Mouse (Mus musculus) thymus, postnatal 14 days (tissue): ENCODE measurements around the gene Rufy2.

ENCODE experiments used
- DNase-seq: peaks from one replicate; pipeline ENCODE4 v3.0.0; 2021

Rufy2 gene

GRCm38 (mm10) chr10:63021702-63022101 is 41.7 kb downstream of the Rufy2 start:
- no peak for DNase-seq

DNA sequence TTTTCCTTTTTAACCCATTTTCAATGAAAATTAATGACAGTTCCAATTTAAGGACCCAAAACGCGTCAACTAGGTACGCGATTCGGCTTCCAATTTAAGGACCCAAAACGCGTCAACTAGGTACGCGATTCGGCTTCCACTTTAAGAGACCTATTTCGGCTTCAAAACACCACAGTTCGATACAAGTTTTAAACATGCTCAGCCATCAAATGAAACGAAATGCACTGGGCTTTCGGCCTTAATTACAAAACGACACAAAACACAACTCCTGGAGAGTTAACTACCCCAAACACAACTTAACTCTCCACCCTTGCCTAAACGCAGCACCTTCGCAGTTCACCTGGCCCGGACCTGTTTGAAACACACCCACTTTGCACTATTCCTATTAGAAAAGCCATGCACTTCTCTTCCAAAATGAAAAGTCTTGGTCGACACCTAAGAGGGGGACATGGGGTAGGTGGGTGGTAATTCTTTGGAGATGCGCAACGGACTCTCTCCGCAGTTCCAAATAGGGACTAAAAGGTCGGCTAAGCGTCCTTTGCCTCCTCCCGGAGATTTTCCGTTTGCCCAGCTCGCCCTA is 42.6 kb downstream of the Rufy2 start:
- no peak for DNase-seq

DNA sequence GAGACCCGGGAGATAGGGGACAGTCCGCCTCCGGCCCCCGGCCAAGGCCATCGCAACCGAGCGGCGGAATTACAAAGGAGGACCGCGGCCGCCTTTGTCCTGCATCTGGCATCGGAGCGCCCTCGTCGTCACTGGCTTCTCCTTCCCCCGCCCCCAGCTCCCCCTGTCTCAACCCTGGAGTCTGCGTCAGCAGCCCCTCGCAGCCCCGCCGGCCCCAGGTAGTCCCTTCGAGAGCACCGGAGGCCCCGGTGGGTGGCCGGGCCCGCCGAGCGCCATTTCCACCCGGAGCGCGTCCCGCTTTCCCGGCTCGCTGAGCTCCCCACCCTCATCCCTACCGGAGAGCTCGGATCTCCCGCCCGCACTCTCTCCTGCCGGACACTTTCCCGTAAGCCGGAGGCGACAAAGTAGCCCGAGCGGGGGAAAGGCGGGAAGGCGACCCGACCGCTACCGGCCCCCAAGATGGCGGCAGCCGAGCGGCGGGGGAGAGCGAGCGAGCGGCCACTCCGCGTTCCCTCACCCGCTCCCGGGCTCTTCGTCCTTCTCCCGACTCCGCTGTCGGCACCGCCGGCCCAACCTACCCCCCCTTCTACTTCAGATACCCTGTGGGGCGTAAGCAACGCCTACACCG is 43.2 kb downstream of the Rufy2 start:
- peak; percentile 80 for DNase-seq

- peak; percentile 99 for DNase-seq
Measured at GRCm38 (mm10) chr10:63023749-63024579, 43.9 kb downstream of the Rufy2 start, which contains the start of the genes Hnrnph3 and Pbld2. Gene Hnrnph3, minus strand, starts transcription at chr10:63024217. Gene Pbld2, plus strand, starts transcription at chr10:63024315.

GRCm38 (mm10) chr10:63024580-63024910 is 44.5 kb downstream of the Rufy2 start:
- peak; percentile 43 for DNase-seq

GRCm38 (mm10) chr10:63025016-63025415 is 45.0 kb downstream of the Rufy2 start:
- no peak for DNase-seq

DNA sequence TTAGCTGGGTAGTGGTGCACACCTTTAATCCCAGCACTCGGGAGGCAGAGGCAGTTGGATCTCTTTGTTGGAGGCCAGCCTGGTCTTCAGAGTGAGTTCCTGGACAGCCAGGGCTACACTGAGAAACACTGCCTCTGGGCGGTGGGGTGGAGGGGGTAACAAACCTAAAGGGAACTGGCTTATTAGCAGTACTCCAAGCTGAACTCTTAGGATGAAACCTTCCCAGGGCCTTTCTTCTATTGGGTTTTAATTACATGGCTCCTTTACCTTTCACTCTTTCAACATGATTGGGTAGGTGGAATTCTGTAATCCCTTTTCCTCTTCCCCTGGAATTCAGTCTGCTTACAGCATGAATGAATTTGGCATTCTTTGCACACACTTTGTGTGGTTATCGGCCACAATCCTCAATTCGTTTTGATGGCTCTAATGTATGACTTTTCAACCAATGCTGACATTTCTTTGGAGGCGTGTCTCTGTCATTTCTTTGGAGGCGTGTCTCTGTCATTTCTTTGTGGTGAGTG is 45.5 kb downstream of the Rufy2 start:
- DNase-seq = no peak

- DNase-seq = no peak
Measured at GRCm38 (mm10) chr10:63026156-63026794, 46.3 kb downstream of the Rufy2 start.

- DNase-seq = no peak
Measured at GRCm38 (mm10) chr10:63026795-63027160, 46.8 kb downstream of the Rufy2 start.

DNA sequence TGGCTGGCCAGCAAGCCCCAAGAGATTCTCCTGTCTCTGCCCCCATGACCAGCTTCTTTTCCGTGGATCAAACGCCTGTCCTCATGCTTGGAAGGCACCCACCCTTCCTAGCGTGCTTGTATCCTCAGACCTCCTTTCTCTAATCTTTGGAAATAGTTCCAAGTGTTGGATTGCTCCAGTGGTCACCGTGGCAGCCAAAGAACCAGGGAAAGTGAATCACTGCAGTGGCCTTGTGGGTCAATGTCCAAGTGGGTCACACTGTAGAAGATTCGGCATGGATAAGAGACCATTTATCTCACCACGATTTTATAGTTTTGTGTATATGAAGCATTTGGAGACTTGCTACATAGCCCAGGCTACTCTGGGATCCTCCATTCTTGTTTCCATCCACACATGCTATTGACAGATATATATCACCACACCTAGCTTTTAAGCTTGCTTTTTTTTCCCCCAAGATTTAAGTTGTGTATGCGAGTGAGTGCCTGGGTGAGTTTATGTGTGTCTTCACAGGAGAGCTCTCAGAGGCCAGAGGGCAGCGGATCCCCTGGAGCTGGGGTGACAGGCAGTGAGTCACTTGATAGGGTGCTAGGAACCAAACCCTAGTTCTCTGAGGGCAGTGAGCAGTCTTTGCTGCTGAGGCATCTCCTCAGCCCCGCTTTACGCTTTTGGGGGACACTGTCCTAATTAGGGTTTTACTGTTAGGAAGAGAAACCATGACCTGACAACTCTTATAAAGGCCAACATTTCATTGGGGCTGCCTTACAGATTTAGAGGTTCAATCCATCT is 47.5 kb downstream of the Rufy2 start:
- DNase-seq = no peak

DNA sequence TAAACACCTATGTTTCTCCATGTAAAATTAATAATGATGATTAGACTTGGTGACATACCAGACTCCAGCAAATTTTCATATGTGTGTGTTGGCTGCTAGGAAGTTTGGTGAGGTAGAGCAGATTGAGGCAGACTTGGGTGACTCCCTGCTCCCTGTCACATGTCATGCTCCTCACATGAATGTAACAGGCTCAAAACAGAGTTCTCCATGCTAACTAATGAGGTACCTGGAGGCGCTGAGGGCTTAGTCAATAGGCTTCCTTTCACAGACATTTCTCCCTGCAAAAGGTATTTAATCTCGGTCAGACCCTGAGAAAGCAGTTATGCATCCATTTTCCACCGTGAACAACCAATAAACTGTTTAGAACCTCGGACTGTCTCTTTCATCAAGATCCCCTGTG is 48.4 kb downstream of the Rufy2 start:
- DNase-seq = no peak

GRCm38 (mm10) chr10:63032267-63032666 is 52.2 kb downstream of the Rufy2 start:
- DNase-seq = no peak

GRCm38 (mm10) chr10:63032956-63033355 is 52.9 kb downstream of the Rufy2 start:
- DNase-seq = no peak

- no peak for DNase-seq
Measured at GRCm38 (mm10) chr10:63038571-63039320, 58.7 kb downstream of the Rufy2 start.

DNA sequence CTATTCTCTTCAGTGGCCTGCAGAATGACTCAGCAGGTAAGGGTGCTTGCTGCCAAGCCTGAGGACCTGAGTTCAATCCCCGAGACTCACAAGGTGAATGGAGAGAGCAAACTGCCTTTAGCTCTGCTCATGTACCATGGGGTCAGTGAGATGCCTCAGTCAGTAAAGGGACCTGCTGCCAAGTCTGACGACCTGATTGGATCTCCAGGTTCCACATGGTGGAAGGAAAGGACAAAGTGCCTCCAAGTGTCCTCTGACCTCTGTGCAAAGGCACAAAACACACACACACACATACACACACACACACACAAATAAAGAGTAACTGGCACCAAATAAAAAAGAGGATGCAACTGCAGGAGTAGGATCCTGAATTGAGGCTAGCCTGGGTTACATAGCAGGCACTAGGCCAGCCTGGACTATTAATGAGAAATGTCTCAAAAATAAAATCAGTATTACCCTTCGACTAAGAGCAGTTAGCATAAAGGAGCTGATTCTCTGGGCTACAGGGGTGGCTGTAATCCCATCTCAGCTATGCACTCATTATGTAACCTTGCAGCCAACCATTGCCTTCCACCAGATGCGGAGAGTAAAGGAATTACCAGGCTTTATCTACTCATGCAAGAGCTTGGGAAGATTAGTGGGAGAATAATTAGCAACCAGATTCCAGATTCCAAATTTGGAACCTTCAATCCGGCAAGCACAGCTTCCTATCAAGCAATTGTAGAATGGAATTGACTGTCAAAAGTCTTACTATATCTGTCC is 60.0 kb downstream of the Rufy2 start:
- DNase-seq = no peak

GRCm38 (mm10) chr10:63043154-63043553 is 63.1 kb downstream of the Rufy2 start:
- peak; percentile 21 for DNase-seq

DNA sequence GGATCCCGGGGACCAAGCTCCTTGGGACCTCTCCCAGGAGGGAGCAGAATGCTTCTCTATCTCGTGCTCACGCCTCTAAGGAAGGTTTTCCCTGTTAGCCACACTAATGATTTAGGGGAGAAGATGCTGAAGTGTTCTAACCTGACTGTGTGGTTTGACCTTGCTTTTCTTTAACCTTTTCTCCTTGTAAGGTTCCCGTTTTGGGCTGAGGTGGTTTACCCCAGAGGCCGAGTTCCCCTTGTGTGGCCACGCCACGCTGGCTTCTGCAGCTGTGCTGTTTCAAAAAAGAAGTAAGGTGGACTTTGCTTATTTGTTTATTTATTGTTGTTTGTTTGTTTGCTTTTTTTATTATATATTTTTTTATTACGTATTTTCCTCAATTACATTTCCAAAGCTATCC is 67.7 kb downstream of the Rufy2 start:
- DNase-seq = no peak

DNA sequence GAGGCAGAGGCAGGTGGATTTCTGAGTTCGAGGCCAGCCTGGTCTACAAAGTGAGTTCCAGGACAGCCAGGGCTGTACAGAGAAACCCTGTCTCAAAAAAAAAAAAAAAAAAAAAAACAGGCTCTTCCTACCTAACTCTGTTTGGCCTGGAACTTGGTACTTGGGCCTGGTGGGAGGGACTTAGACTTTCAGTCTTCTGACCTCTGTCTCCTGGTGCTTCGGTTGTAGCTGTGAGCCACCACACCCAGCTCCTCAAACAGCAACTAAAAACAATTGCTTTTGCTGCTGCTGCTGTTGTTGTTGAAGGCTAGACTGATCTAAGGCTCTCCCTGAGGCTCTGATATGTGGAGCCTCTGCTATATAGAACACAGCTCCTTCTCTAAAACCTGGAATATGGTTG is 69.1 kb downstream of the Rufy2 start:
- no peak for DNase-seq

DNA sequence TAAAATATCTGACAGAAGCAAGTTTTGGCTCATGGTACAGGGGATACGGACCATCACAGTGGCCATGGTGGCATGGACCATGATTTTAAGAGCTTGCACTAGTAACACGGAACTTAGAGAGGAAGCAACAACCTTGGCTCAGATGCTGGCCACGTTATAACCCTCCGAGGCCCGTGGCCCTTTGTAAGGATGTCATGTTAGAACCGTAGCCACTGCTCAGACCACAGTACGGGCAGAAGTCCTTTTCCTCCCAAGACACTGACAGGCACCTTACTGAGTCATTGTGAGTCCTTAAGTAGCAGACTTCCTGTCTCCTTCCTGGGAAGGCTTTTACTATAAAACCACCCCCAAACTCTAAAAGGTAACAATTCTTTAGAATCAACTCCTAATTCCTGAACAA is 71.2 kb downstream of the Rufy2 start:
- no peak for DNase-seq

GRCm38 (mm10) chr10:63052011-63052410 is 72.0 kb downstream of the Rufy2 start:
- no peak for DNase-seq

DNA sequence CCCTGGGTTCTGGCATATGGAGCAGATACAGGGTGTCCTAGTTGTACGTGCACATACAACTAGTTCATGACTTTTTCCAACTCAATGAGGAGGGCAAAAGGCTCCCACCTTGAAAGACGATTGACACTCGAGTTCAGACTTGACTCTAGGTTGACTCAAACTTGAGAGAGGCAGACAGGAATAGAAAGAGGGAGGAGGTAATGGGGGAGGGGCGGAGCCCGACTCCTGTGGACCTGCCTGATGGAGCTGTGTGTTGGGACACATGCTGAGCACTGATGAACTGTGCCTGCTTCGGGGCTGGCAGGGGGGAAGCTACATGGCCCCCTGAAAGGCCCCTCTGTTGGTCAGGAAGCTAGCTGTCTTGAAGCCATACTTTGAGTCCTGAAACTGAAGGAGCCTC is 73.0 kb downstream of the Rufy2 start:
- no peak for DNase-seq
